Mouse (Mus musculus) fibroblast of lung, adult 2 months (primary cell): Measurements from ENCODE around the gene Dcp1b.
A peak's percentile ranks its signal among the peaks of the same experiment; 100 is the strongest.

ENCODE experiments used
- DNase-seq: peaks from one replicate; pipeline ENCODE4 v3.0.0-alpha.2; 2011; ENCODE audit warnings: low read depth

Gene Dcp1b

GRCm38 (mm10) chr6:119175078-119175853 is at the start of gene Dcp1b:
Gene Dcp1b, plus strand, starts transcription at chr6:119175253.
- DNase-seq: peak; percentile 48

GRCm38 (mm10) chr6:119126991-119127390 is 48.1 kb upstream of the Dcp1b start:
- DNase-seq: no peak

- DNase-seq: no peak
Measured at GRCm38 (mm10) chr6:119128076-119128475, 47.0 kb upstream of the Dcp1b start.

GRCm38 (mm10) chr6:119128521-119128920 is 46.5 kb upstream of the Dcp1b start:
- no peak for DNase-seq

GRCm38 (mm10) chr6:119129664-119130063 is 45.4 kb upstream of the Dcp1b start:
- DNase-seq: no peak

GRCm38 (mm10) chr6:119132111-119132735 is 42.8 kb upstream of the Dcp1b start:
- DNase-seq: no peak

GRCm38 (mm10) chr6:119132863-119133262 is 42.2 kb upstream of the Dcp1b start:
- DNase-seq: no peak

GRCm38 (mm10) chr6:119137768-119138167 is 37.3 kb upstream of the Dcp1b start:
- DNase-seq: no peak

GRCm38 (mm10) chr6:119139561-119139960 is 35.5 kb upstream of the Dcp1b start:
- no peak for DNase-seq

- no peak for DNase-seq
Measured at GRCm38 (mm10) chr6:119145109-119145508, 29.9 kb upstream of the Dcp1b start.

- DNase-seq: no peak
Measured at GRCm38 (mm10) chr6:119165677-119166076, 9.4 kb upstream of the Dcp1b start.

- DNase-seq: no peak
Measured at GRCm38 (mm10) chr6:119174307-119175074, 562 bp upstream of the Dcp1b start.

GRCm38 (mm10) chr6:119176103-119176502 is 1.1 kb downstream of the Dcp1b start:
- DNase-seq: no peak

GRCm38 (mm10) chr6:119177101-119177500 is 2.0 kb downstream of the Dcp1b start:
- DNase-seq: no peak

GRCm38 (mm10) chr6:119180188-119180587 is 5.1 kb downstream of the Dcp1b start:
- DNase-seq: no peak

- DNase-seq: no peak
Measured at GRCm38 (mm10) chr6:119182211-119182610, 7.2 kb downstream of the Dcp1b start.

GRCm38 (mm10) chr6:119183781-119184180 is 8.7 kb downstream of the Dcp1b start:
- no peak for DNase-seq

GRCm38 (mm10) chr6:119186658-119187057 is 11.6 kb downstream of the Dcp1b start:
- no peak for DNase-seq

GRCm38 (mm10) chr6:119187631-119188030 is 12.6 kb downstream of the Dcp1b start:
- no peak for DNase-seq

- no peak for DNase-seq
Measured at GRCm38 (mm10) chr6:119191478-119191877, 16.4 kb downstream of the Dcp1b start.

- DNase-seq: no peak
Measured at GRCm38 (mm10) chr6:119193571-119194154, 18.6 kb downstream of the Dcp1b start.

GRCm38 (mm10) chr6:119194161-119194560 is 19.1 kb downstream of the Dcp1b start:
- no peak for DNase-seq
